Comparison of ENCODE assay signal across 7 mouse cellular contexts in the genomic region with DNA sequence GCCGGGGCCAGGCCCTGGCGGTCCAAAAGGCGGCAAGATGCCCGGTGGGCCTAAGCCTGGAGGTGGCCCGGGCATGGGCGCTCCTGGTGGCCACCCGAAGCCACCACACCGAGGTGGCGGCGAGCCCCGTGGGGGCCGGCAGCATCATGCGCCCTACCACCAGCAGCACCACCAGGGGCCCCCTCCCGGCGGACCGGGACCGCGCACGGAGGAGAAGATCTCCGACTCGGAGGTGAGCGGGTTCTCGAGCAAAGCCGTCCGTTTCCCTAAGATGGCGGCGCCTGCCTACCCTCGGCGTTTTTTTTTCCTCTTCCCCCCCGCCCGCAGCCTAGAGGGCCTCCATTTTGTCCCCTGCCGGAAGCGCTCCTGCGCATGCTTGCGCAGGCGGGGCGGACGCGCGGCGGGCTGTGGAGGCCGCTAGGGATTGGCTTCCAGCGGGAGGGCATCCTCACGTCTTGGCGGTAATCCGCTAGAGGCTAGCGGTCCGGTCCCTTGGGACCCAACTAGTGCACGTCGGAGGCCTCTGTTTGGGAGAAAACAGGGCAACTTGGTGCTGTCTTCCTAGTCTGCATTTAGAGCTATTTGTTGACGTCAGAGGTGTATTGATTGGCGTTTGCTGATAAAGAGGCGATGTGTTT. TPM values are rescaled to one million over a fixed set of nuclear protein-coding genes. Genes with fewer than 3 reads are reported as not detected.
DNase-seq lines count a peak whose midpoint lies in the region; ATAC-seq and TF ChIP-seq lines count a peak whose summit lies in the region.

No protein-coding gene starts in this region.

- ATAC-seq in embryonic facial prominence, embryonic 11.5 days (replicated peaks; ENCODE audit: insufficient number of reproducible peaks, low FRiP score, low TSS enrichment, low read depth): peak; percentile 42
- ATAC-seq in limb, embryonic 12.5 days (ENCODE audit: insufficient number of reproducible peaks, insufficient read depth, low FRiP score, low TSS enrichment, low read depth): peak; percentile 53
- peak; percentile 75 for ATAC-seq in midbrain, embryonic 15.5 days (replicated peaks)

- no peaks in the 10 kb centered on the region for H3K9me3 ChIP-seq in embryonic facial prominence, embryonic 11.5 days (replicated peaks; ENCODE audit: control insufficient read depth, low read length)
- no peaks in the 10 kb centered on the region for H3K9me3 ChIP-seq in limb, embryonic 12.5 days
- no peaks in the 10 kb centered on the region for H3K9me3 ChIP-seq in midbrain, embryonic 15.5 days

- TF ChIP-seq CTCF in kidney, adult 2 months (conservative IDR thresholded peaks at IDR 0.05; ENCODE audit: insufficient read depth, insufficient read length, low read depth, low read length): no peak
- no peak for TF ChIP-seq CTCF in spleen, adult 2 months (IDR thresholded peaks at IDR 0.05; ENCODE audit: extremely low read depth, insufficient read depth, insufficient read length, insufficient replicate concordance)

- H3K36me3 ChIP-seq in embryonic facial prominence, embryonic 11.5 days (replicated peaks; ENCODE audit: control insufficient read depth, insufficient read depth, low read depth, low read length): peaks cover 8% of the 10 kb centered on the region
- H3K36me3 ChIP-seq in kidney, adult 2 months (ENCODE audit: control insufficient read depth, insufficient read depth, low read length): peaks cover 14% of the 10 kb centered on the region
- peaks cover 49% of the 10 kb centered on the region for H3K36me3 ChIP-seq in limb, embryonic 12.5 days
- peaks cover 16% of the 10 kb centered on the region for H3K36me3 ChIP-seq in midbrain, embryonic 15.5 days (replicated peaks)
- H3K36me3 ChIP-seq in spleen, adult 2 months (ENCODE audit: control insufficient read depth, insufficient read depth, low read length): peaks cover 29% of the 10 kb centered on the region

- peak overlapping the region; percentile 100 for H3K4me3 ChIP-seq in embryonic facial prominence, embryonic 11.5 days (ENCODE audit: low read depth, low read length)
- H3K4me3 ChIP-seq in kidney, adult 2 months (ENCODE audit: insufficient read depth, low read depth, low read length): peak overlapping the region; percentile 72
- peak overlapping the region; percentile 100 for H3K4me3 ChIP-seq in limb, embryonic 12.5 days (replicated peaks)
- H3K4me3 ChIP-seq in midbrain, embryonic 15.5 days: peak overlapping the region; percentile 98
- H3K4me3 ChIP-seq in spleen, adult 2 months (ENCODE audit: extremely low read depth, insufficient read depth, insufficient read length): peak overlapping the region; percentile 91

- H3K4me2 ChIP-seq in embryonic facial prominence, embryonic 11.5 days (ENCODE audit: low read depth, low read length): peak overlapping the region; percentile 78
- H3K4me2 ChIP-seq in limb, embryonic 12.5 days: peak overlapping the region; percentile 98
- peak overlapping the region; percentile 92 for H3K4me2 ChIP-seq in midbrain, embryonic 15.5 days

- TF ChIP-seq POLR2A in kidney, adult 2 months (IDR thresholded peaks at IDR 0.05; ENCODE audit: low read depth, low read length): peak; percentile 25
- TF ChIP-seq POLR2A in spleen, adult 2 months (IDR thresholded peaks at IDR 0.05; ENCODE audit: low read depth, low read length): no peak

- H3K9ac ChIP-seq in embryonic facial prominence, embryonic 11.5 days (replicated peaks; ENCODE audit: low read length): peak overlapping the region; percentile 100
- H3K9ac ChIP-seq in limb, embryonic 12.5 days (replicated peaks): peak overlapping the region; percentile 100
- H3K9ac ChIP-seq in midbrain, embryonic 15.5 days: peak overlapping the region; percentile 88

- no peaks in the 10 kb centered on the region for H3K4me1 ChIP-seq in embryonic facial prominence, embryonic 11.5 days (ENCODE audit: control insufficient read depth, insufficient read depth, low read length)
- H3K4me1 ChIP-seq in kidney, adult 2 months (ENCODE audit: control insufficient read depth, insufficient read depth, low read length): peaks cover 2% of the 10 kb centered on the region; the same call in 1 of the 2 replicates
- H3K4me1 ChIP-seq in limb, embryonic 12.5 days (replicated peaks): peaks cover 24% of the 10 kb centered on the region
- H3K4me1 ChIP-seq in midbrain, embryonic 15.5 days: peaks cover 40% of the 10 kb centered on the region
- peaks cover 6% of the 10 kb centered on the region for H3K4me1 ChIP-seq in spleen, adult 2 months (ENCODE audit: control insufficient read depth, insufficient read depth, insufficient read length)

- WGBS in embryonic facial prominence, embryonic 11.5 days: under 1% methylated on average over 51 of the region's 53 CpGs
- under 1% methylated on average over 53 of the region's 53 CpGs for WGBS in kidney, adult 2 months
- under 1% methylated on average over 51 of the region's 53 CpGs for WGBS in limb, embryonic 12.5 days
- under 1% methylated on average over 51 of the region's 53 CpGs for WGBS in midbrain, embryonic 15.5 days
- under 1% methylated on average over 52 of the region's 53 CpGs for WGBS in spleen, adult 2 months

- peak; percentile 95 for DNase-seq in adrenal gland, postnatal 14 days
- peak; percentile 91 for DNase-seq in embryonic facial prominence, embryonic 11.5 days (ENCODE audit: low spot score)
- peak; percentile 99 for DNase-seq in heart, adult 11 months
- peak; percentile 93 for DNase-seq in kidney, adult 2 months
- peak; percentile 84 to 90 for DNase-seq in spleen, adult 2 months (ENCODE audit: low read depth in 1 of 2, low spot score in 2 of 2)

- peak overlapping the region; percentile 98 for H3K27ac ChIP-seq in embryonic facial prominence, embryonic 11.5 days (replicated peaks; ENCODE audit: low read depth, low read length)
- peak overlapping the region; percentile 98 for H3K27ac ChIP-seq in kidney, adult 2 months (ENCODE audit: insufficient read depth, low read depth, low read length)
- peak overlapping the region; percentile 100 for H3K27ac ChIP-seq in limb, embryonic 12.5 days
- peak overlapping the region; percentile 99 for H3K27ac ChIP-seq in midbrain, embryonic 15.5 days
- peak overlapping the region; percentile 100 for H3K27ac ChIP-seq in spleen, adult 2 months (ENCODE audit: insufficient read depth, low read length)

- no peaks in the 10 kb centered on the region for H3K27me3 ChIP-seq in embryonic facial prominence, embryonic 11.5 days (ENCODE audit: control insufficient read depth, insufficient read depth, low read length)
- H3K27me3 ChIP-seq in kidney, adult 2 months (replicated peaks; ENCODE audit: control insufficient read depth, insufficient read depth, low read length): no peaks in the 10 kb centered on the region
- no peaks in the 10 kb centered on the region for H3K27me3 ChIP-seq in limb, embryonic 12.5 days
- no peaks in the 10 kb centered on the region for H3K27me3 ChIP-seq in midbrain, embryonic 15.5 days (replicated peaks)
- no peaks in the 10 kb centered on the region for H3K27me3 ChIP-seq in spleen, adult 2 months (ENCODE audit: control insufficient read depth, insufficient read depth, low read length)

RNA-seq across cellular contexts. Expression of gene Sfpq, which starts 1.0 kb away (rescaled TPM):
- total RNA-seq in adrenal gland, postnatal 14 days (2021): 286 and 302 TPM in 2 replicates
- polyA plus RNA-seq in embryonic facial prominence, embryonic 11.5 days (2014; fragmentation: Nextera tagmentation; extraction: Ambion mirVana): 158 and 194 TPM in 2 replicates
- 22.3 and 24.1 TPM in 2 replicates for polyA plus RNA-seq in kidney, adult 2 months (2012; rRNA removed)
- polyA plus RNA-seq in limb, embryonic 12.5 days (2016; fragmentation: Nextera tagmentation; extraction: Ambion mirVana): 179 and 183 TPM in 2 replicates
- 70.6 and 77.3 TPM in 2 replicates for polyA plus RNA-seq in midbrain, embryonic 15.5 days (2015; fragmentation: Nextera tagmentation; extraction: Ambion mirVana)
- 51.4 and 71.4 TPM in 2 replicates for polyA plus RNA-seq in spleen, adult 2 months (2012; rRNA removed)

RNA-seq across cellular contexts. Expression of gene Zmym1, which starts 38.8 kb away (rescaled TPM):
- total RNA-seq in adrenal gland, postnatal 14 days (2021): 8.1 and 9.2 TPM in 2 replicates
- 37.1 and 37.6 TPM in 2 replicates for polyA plus RNA-seq in embryonic facial prominence, embryonic 11.5 days (2014; fragmentation: Nextera tagmentation; extraction: Ambion mirVana)
- 1.0 and 1.3 TPM in 2 replicates for polyA plus RNA-seq in kidney, adult 2 months (2012; rRNA removed)
- 26.2 and 30.2 TPM in 2 replicates for polyA plus RNA-seq in limb, embryonic 12.5 days (2016; fragmentation: Nextera tagmentation; extraction: Ambion mirVana)
- polyA plus RNA-seq in midbrain, embryonic 15.5 days (2015; fragmentation: Nextera tagmentation; extraction: Ambion mirVana): 25.3 and 28.3 TPM in 2 replicates
- 1.0 and 1.3 TPM in 2 replicates for polyA plus RNA-seq in spleen, adult 2 months (2012; rRNA removed)

RNA-seq across cellular contexts. Expression of gene Zmym4, which starts 54.2 kb away (rescaled TPM):
- 37.1 and 40.0 TPM in 2 replicates for total RNA-seq in adrenal gland, postnatal 14 days (2021)
- polyA plus RNA-seq in embryonic facial prominence, embryonic 11.5 days (2014; fragmentation: Nextera tagmentation; extraction: Ambion mirVana): 26.5 and 29.6 TPM in 2 replicates
- 5.2 and 6.0 TPM in 2 replicates for polyA plus RNA-seq in kidney, adult 2 months (2012; rRNA removed)
- 34.3 and 39.3 TPM in 2 replicates for polyA plus RNA-seq in limb, embryonic 12.5 days (2016; fragmentation: Nextera tagmentation; extraction: Ambion mirVana)
- 28.8 and 31.5 TPM in 2 replicates for polyA plus RNA-seq in midbrain, embryonic 15.5 days (2015; fragmentation: Nextera tagmentation; extraction: Ambion mirVana)
- 2.5 TPM in 2 replicates for polyA plus RNA-seq in spleen, adult 2 months (2012; rRNA removed)

RNA-seq across cellular contexts. Expression of gene Zmym6, which starts 55.1 kb away (rescaled TPM):
- total RNA-seq in adrenal gland, postnatal 14 days (2021): 13.6 and 14.5 TPM in 2 replicates
- polyA plus RNA-seq in embryonic facial prominence, embryonic 11.5 days (2014; fragmentation: Nextera tagmentation; extraction: Ambion mirVana): 27.0 and 27.7 TPM in 2 replicates
- polyA plus RNA-seq in kidney, adult 2 months (2012; rRNA removed): 5.2 and 5.3 TPM in 2 replicates
- 28.7 and 31.0 TPM in 2 replicates for polyA plus RNA-seq in limb, embryonic 12.5 days (2016; fragmentation: Nextera tagmentation; extraction: Ambion mirVana)
- polyA plus RNA-seq in midbrain, embryonic 15.5 days (2015; fragmentation: Nextera tagmentation; extraction: Ambion mirVana): 34.5 and 40.2 TPM in 2 replicates
- polyA plus RNA-seq in spleen, adult 2 months (2012; rRNA removed): 2.5 and 3.1 TPM in 2 replicates

Comparison
In these comparisons a context has a peak if more than half of its experiments do, and no peak if none do; other contexts are left out.
1. Peak in every context shown above with its lines: DNase-seq, ATAC-seq, H3K4me3 ChIP-seq and H3K27ac ChIP-seq.
2. RNA of gene Zmym1, which starts 38.8 kb away (polyA plus RNA-seq): 37.1 to 37.6 TPM in embryonic facial prominence, embryonic 11.5 days, 25.3 to 28.3 TPM in midbrain, embryonic 15.5 days and 26.2 to 30.2 TPM in limb, embryonic 12.5 days; 1.0 to 1.3 TPM in kidney, adult 2 months and 1.0 to 1.3 TPM in spleen, adult 2 months; every median in the first group is over 10 times any median in the second.